Mouse (Mus musculus): ENCODE results near the gene Olfr812. TPM values are rescaled to one million over a fixed set of nuclear protein-coding genes. Genes with fewer than 3 reads are reported as not detected.

The Olfr812 gene
- polyA plus RNA-seq, 1 experiment from 2014 or later, result not detected

Other genes starting within 250 kb of the Olfr812 start
- not detected in 2 replicates for gene Olfr796, start 233.5 kb downstream of the Olfr812 start, polyA plus RNA-seq (2014; fragmentation: Nextera tagmentation; extraction: Ambion mirVana)
- not detected in 2 replicates for gene Olfr798, start 218.2 kb downstream of the Olfr812 start, polyA plus RNA-seq (2014; fragmentation: Nextera tagmentation; extraction: Ambion mirVana)
- gene Olfr799, start 208.6 kb downstream of the Olfr812 start, polyA plus RNA-seq (2014; fragmentation: Nextera tagmentation; extraction: Ambion mirVana), result not detected in 2 replicates
- gene Olfr800, start 188.4 kb downstream of the Olfr812 start, polyA plus RNA-seq (2014; fragmentation: Nextera tagmentation; extraction: Ambion mirVana), result not detected in 2 replicates
- not detected in 2 replicates for gene Olfr801, start 172.2 kb downstream of the Olfr812 start, polyA plus RNA-seq (2014; fragmentation: Nextera tagmentation; extraction: Ambion mirVana)
- gene Olfr802, start 157.9 kb downstream of the Olfr812 start, polyA plus RNA-seq (2014; fragmentation: Nextera tagmentation; extraction: Ambion mirVana), result not detected in 2 replicates
- gene Olfr803, start 151.8 kb downstream of the Olfr812 start, polyA plus RNA-seq (2014; fragmentation: Nextera tagmentation; extraction: Ambion mirVana), result not detected in 2 replicates
- not detected in 2 replicates for gene Olfr804, start 142.9 kb downstream of the Olfr812 start, polyA plus RNA-seq (2014; fragmentation: Nextera tagmentation; extraction: Ambion mirVana)
- gene Olfr805, start 116.7 kb downstream of the Olfr812 start, polyA plus RNA-seq (2014; fragmentation: Nextera tagmentation; extraction: Ambion mirVana), result not detected in 2 replicates
- gene Olfr806, start 104.2 kb downstream of the Olfr812 start, polyA plus RNA-seq (2014; fragmentation: Nextera tagmentation; extraction: Ambion mirVana), result not detected in 2 replicates
- gene Olfr807, start 88.3 kb downstream of the Olfr812 start, polyA plus RNA-seq (2014; fragmentation: Nextera tagmentation; extraction: Ambion mirVana), result not detected in 2 replicates
- gene Olfr808, start 80.6 kb downstream of the Olfr812 start, polyA plus RNA-seq (2014; fragmentation: Nextera tagmentation; extraction: Ambion mirVana), result not detected in 2 replicates
- not detected in 2 replicates for gene Olfr809, start 71.5 kb downstream of the Olfr812 start, polyA plus RNA-seq (2014; fragmentation: Nextera tagmentation; extraction: Ambion mirVana)
- gene Olfr810, start 51.2 kb downstream of the Olfr812 start, polyA plus RNA-seq (2014; fragmentation: Nextera tagmentation; extraction: Ambion mirVana), result not detected in 2 replicates
- gene Olfr811, start 41.7 kb downstream of the Olfr812 start, polyA plus RNA-seq (2014; fragmentation: Nextera tagmentation; extraction: Ambion mirVana), result not detected in 2 replicates
- not detected in 2 replicates for gene Olfr813, start 9.3 kb upstream of the Olfr812 start, polyA plus RNA-seq (2014; fragmentation: Nextera tagmentation; extraction: Ambion mirVana)
- not detected in 2 replicates for gene Olfr814, start 33.8 kb upstream of the Olfr812 start, polyA plus RNA-seq (2014; fragmentation: Nextera tagmentation; extraction: Ambion mirVana)
- not detected in 2 replicates for gene Olfr815, start 59.8 kb upstream of the Olfr812 start, polyA plus RNA-seq (2014; fragmentation: Nextera tagmentation; extraction: Ambion mirVana)
- gene Olfr816, start 69.5 kb upstream of the Olfr812 start, polyA plus RNA-seq (2014; fragmentation: Nextera tagmentation; extraction: Ambion mirVana), result not detected in 2 replicates
- gene Olfr818, start 103.0 kb upstream of the Olfr812 start, polyA plus RNA-seq (2014; fragmentation: Nextera tagmentation; extraction: Ambion mirVana), result not detected in 2 replicates
- gene Olfr819, start 121.2 kb upstream of the Olfr812 start, polyA plus RNA-seq (2014; fragmentation: Nextera tagmentation; extraction: Ambion mirVana), result not detected in 2 replicates
- not detected in 2 replicates for gene Olfr247, start 130.0 kb upstream of the Olfr812 start, polyA plus RNA-seq (2014; fragmentation: Nextera tagmentation; extraction: Ambion mirVana)
- not detected in 2 replicates for gene Gm10310, start 139.0 kb upstream of the Olfr812 start, polyA plus RNA-seq (2014; fragmentation: Nextera tagmentation; extraction: Ambion mirVana)
- gene Olfr820, start 166.5 kb upstream of the Olfr812 start, polyA plus RNA-seq (2014; fragmentation: Nextera tagmentation; extraction: Ambion mirVana), result not detected in 2 replicates
- not detected in 2 replicates for gene Olfr821, start 184.3 kb upstream of the Olfr812 start, polyA plus RNA-seq (2014; fragmentation: Nextera tagmentation; extraction: Ambion mirVana)
- gene Olfr822, start 225.1 kb upstream of the Olfr812 start, polyA plus RNA-seq (2014; fragmentation: Nextera tagmentation; extraction: Ambion mirVana), result not detected in 2 replicates

Measured in liver, embryonic 11.5 days (tissue).